Mouse (Mus musculus) retina, adult 2 months (tissue): ENCODE data around the gene Bmf.

Source experiments
- DNase-seq: peaks from one replicate; pipeline ENCODE4 v3.0.0-alpha.2; 2012; ENCODE audit warnings: low read depth, low spot score

Bmf gene

DNA sequence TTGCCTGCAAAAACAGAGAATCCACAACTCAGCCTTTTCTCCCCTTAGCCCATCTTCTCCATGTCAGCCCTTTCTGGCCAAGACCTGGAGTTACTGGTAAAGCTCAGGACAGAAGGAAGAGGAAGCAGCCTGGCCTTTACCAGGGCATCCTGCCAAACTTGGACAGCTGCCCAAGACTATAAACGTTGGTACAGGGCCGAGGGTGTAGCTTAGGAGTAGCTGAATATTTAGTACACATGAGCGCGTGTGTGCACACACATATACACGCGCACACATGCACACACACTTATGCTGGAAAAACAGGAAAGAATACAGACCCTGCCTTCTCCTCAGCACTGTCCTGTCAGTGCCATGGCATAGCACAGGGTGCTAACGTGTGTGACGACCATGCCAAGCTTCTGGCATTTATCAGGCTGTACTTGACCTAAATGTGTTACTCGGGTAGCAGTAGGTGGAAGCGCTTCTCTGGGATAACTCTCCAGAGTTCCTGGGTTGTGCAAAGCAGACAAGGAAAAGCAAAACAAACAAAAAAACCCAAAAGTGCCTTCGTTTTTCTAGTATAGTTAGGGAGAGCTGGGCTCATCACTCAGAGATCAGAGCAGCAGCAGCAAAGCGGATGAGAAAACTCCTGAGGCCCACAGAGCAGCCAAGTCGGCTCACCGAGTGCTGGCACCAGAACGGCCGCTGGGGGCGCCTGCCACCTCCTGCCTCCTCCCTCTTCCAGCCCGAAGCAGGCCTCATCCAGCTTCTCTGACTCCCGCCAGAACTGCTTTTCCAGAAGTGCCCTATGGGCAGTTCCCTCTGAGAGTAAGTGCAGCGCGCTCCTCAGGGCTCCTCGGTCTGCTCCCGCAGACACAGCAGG is 4.0 kb downstream of the Bmf start:
- DNase-seq, result no peak

DNA sequence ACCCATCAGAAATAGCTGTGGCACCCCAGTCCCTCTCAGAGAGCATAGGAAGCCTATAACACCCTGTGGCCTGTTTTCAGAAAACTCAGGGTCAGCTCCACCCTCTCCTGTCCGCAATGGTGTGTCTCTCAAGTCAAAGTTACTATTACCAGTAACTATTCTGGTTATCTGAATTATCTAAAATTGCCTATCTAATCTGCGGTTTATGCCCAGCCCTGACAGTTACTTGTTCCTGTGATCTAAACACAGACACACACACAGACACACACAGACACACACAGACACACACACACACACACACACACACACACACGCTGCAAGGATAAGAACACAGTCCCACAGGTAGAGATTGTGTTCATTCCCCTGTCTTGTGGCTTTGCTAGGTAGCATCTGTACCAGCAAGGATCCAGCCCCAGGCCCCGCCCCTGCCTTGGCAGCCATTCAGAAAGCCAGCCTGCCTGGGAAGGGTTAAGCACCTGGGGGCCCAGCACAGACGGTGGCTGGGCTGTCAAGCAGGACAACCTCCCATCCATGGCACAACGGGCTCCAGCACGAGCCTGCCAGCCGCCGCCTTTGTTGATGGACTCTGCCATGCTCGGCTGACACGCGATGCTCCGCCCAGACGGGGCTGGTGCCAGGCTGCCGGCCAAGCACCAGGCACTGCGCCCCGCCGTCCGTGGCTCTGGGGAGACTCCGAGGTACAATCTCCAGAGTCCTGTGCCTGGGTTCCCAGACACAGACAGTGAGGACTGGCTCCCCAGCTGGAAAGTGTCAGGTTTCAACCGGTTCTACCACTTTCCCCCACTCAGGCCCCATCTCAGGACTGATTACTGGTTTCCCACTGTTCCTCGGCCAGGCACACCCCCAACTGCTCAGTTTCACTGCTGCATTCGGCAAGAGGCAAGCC is 5.3 kb downstream of the Bmf start:
- no peak for DNase-seq

DNA sequence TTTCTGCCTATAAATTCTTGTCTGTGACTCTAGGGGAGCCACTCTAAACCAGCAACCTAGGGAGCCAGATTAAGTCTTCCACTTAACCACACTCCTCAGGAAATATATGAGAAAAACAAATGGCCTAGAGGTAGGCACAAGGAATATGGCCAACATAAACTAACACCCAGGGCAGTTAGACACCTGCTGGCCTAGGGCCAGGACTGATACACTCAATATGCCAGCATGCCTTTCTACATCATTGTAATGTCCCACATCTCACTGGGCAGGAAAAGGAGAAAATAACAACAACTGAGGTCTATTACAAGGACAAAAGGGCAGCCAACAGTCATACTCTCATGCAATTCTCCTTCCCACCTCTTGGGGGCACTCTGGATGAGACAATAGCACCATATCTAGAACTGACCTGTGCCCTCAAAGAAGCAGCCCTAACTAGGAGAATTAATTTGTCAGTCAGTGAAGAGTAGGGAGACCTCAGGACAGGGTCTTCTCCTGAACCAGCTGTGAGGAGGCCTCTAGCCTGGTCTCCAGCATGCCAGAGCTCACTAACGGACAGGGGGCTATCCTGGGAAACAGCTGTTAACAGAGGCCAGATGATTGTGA is 6.4 kb downstream of the Bmf start:
- no peak for DNase-seq

DNA sequence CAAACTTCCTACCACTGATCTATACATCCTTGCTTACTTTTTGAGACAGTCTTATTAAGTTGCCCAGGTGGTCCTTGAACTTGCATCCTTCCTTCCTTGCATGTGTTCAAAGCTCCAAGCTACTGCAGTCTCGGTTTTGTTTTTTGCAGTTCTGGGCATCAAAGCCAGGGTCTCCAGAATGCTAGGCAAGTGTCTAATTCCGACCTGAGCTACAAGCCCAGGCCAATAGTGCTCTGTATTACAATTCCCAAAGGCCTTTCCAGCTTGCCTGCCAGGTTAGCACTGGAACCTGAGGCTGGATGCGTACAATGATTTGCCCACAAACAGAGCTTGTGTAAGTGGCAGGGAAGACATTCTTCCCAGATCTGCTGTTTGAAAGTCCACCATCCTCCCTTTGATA is 7.8 kb downstream of the Bmf start:
- no peak for DNase-seq

DNA sequence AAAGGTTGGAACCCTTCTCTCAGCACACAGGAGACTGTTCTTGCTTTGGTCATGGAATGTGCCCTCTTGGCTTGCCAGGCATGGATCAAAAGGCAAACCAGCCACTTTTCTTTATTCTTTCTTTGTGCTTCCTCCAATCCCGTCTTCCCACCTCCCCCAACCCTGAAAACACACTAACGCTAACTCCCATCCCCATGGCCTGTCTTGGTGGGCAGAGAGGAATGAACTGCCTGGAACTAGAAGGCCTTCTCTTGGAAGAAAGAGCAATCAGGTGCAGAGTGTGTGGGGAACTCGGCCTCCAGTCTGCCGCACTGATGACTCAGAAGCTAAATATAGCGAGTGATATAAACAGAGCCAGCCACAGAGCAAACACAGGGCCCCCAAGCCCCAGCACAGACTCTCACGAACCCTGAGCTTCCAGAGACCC is 8.8 kb downstream of the Bmf start:
- no peak for DNase-seq

DNA sequence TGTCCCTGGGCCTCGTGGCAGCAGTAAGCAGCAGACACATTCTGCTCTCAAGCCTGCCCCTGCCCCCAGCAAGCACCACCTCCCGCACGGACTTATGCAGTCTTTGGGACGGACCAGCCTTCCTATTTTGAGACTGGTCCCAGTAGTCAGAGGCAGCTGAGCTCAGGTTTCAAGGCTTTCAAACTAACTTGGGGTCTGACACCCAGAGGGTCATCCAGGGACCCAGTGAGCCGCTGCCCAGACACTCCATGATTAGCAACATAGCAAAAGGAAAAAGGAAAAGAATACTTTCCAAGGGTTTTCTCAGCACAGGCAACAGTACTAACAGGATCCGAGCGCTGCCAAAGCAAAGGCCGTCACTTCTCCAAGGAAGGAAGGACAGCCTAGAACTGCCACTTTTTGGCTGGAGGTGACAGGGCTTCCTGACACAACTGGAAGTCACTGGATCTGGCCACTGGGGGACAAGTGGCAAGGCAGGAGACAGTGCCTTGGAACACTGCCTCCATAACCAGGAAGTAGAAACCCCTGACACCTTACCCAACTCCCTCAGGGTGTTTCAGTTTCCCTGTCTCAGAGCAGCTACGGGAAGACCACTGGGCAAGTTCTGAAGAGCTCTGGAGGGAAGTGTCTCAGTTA is 9.5 kb downstream of the Bmf start:
- DNase-seq, result no peak

DNA sequence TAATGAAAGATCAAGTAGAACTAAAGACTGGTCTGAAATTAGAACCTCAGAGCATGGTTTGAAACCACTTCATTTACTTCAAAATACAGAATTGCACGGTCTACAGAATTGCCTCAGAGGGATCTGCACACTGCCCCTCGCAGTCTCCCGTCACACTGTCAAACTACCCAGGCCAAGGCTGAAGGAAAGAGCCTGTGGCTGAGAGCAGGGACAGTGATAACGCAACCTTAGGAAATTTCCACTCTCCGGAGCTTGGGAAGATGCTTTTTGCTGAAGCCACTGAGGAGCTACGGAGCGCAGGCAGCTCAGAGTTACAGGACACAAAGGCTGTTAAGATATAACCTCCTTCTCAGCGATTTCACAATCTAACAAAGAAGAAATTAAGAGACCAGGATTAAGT is 10.4 kb downstream of the Bmf start:
- DNase-seq, result no peak

DNA sequence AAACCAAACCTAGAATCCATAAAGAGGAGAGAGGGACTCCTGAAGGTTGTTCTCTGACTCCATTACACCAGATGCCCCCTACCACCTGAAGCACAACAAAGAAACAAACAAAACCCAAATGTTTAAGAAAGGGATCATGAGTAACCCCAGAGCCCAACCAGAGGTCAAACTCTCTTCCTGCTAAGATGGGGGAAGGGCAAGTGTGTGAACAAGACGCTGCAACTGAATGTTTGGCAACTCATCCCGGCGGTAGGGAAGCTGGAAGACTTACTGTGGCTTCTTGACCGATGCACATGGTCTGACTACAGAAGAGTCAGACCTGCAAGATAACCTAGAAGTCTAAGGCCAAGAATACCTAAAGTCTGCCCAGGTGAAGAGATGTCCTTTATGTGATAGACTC is 12.3 kb downstream of the Bmf start:
- no peak for DNase-seq

DNA sequence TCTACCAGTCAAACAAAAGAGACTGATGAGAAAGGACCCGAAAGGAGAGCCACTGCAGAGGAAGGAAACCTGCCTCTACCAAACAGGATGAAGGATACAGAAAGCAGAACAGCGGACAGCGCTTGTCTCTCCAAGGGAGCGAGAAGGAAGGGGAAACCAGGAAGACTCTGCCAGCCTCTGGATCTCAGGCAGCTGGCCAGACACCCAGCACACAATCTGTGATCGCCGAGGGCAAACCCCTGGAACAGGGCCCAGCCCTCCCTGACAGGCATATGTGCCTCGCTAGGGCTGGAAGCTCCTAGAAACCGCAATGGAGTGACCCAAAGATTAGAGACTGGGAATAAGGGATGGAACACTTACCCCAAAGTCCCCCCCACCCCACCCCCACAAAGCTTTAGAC is 12.9 kb downstream of the Bmf start:
- no peak for DNase-seq

DNA sequence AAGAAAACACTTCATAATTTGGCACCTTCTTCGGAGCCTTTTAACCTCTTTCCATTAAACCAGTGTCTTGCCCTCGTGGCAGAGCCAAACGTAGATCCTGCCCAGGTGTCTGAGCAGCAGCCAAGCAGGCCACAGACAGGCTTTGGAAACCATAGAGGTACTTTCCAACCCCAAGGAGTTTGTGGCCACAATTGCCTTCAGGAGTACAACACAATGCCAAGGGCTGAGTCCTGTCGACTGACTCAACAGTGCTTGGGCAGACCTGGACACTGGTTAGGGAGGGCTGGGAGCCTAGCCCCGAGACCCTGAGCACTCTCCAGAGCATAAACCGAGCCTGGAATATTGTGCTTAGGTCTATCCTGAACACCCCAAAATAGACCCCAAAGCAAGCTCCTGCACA is 13.4 kb downstream of the Bmf start:
- no peak for DNase-seq

DNA sequence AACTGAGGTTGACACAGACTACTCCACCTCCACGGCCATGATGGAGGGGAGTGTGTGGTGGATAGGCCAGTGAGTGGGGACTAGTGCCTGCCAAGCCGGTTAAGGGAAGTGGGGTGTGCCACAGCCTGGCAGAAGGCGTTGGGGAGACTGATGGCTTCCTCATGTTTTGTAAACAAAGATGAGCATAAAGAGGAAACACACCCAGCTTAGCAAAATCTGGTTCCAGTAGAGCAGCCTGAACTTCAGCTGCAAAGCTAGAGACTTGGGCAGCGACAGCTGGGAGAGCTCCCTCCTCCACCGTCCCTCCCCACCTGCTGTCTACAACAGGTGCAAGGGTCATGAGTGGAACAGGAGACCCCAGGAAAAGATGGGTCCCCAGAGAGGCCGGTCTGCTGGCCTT is 15.5 kb downstream of the Bmf start:
- no peak for DNase-seq

DNA sequence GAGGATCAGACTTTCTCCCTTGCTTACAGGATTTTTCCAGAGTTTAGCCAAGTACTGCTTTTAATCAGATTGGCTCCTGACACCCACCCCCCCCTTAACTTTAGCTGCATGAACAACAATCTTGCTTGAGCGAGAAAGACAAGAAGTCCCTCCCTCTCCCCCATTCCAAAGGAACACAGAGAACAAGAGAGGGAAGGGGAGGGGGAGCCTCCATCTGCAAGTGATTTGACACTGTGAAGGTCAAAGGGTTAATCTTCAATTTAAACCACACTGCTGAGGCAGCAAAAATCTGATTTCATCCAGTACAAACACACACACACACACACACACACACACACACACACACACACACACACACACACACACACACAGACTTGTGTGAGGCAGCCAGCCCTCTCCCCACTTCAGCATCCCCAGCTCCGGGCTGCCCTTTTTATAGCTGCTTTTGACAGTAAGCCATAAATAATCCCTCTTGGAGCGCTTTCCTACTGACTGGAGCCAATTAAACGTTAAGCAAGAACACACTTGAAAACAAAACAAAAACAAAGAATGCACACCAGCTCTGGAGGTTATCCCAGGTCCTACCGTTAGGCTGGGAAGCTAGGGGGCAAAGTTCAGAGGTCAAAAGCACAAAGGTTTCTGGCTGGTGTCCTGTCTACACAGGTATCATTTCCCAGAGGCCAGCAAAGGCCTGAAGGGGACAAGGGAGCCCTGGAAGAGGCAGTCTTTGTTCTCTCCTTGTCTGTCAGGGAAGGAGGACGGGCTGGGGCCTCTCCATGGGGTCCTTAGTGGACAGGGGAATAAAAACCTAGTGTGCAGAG is 16.4 kb downstream of the Bmf start:
- DNase-seq, result no peak

DNA sequence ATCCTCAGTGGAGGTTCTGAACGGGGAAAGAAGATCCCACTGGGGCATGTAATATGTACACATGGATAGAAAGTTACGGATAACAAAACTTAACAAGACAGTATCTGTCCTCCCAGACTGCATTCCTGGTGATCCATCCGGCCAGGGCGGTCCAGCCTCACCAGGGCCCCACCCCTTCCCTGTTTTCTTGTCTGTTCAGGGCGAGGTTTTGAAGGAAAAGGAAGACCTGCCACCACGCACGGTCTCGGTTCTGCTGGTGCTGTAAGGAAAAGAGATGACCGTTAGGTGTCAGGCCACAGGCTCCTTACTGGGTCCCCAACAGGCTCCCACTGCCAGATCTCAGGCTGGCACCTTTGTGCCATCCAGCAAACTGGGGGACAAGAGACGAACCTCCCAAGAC is 17.1 kb downstream of the Bmf start:
- DNase-seq, result no peak

DNA sequence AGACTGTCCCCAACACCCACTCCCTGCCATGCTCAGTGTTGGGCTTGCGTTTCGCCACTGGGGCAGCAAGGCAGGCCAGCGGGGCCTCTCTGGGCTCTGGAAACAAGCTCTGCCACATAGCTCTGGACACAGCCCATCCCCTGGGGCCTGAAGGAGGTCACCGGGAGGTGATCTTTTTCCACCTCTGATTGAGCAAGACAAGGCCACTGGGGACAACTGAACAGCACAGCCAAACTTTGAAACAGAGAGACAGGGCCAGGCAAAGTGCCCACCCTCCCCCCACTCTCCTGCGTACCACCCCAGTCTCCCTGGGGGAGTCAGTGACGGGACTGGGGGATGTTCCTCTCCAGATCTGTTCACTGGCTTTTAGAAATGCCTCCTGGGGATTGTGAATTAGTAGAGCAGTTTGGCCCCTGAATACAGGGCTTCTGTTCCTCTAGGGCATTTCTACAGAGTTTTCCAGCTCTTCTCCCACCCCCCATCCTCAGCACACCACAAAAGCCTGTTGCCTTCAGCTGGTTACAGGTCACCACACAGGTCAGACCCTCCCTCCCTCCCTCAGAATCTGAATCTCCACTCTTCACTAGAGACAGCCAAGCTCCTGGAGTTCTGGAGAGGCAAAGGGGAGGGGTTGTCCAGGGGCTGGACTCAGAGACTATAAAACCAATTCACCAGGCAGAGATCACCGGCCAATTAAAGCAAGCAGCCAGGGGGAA is 19.9 kb downstream of the Bmf start:
- DNase-seq, result no peak

DNA sequence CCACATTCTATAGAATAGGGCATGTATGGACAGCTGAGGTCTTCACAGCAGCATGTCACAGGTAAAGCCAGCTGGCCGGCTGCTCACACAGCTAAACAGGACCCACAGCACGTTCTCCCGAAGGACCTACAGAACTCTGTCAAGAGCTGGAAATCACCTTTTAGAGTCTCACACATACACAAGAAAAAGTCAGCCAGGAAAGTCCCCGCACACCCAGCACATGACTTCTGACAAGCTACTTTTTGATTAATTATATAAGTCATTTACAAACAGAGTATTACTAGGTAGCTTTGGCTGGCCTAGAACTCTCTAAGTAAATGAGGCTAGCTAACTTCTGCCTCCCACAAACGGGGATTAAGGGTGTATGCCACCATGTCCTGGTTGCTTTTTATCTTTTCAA is 22.9 kb downstream of the Bmf start:
- no peak for DNase-seq

DNA sequence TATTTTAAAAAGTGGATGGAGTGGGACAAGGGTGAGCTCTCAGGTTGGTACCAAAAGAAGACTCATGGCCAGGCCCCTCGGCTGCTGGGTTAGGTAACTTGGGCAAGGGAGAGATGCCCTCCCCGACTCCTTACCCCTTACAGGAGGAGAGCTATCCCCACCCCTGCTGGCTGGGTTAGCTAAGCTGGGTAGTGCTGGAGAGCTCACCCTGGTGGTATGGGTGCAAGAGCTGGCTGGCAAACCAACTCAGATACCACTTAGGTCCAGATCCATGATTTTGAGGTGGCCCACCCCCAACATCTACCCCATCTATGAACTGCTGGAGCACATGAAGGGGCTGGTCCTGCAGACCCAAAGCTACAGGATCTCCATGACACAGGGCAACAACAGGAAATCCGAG is 24.7 kb downstream of the Bmf start:
- no peak for DNase-seq

DNA sequence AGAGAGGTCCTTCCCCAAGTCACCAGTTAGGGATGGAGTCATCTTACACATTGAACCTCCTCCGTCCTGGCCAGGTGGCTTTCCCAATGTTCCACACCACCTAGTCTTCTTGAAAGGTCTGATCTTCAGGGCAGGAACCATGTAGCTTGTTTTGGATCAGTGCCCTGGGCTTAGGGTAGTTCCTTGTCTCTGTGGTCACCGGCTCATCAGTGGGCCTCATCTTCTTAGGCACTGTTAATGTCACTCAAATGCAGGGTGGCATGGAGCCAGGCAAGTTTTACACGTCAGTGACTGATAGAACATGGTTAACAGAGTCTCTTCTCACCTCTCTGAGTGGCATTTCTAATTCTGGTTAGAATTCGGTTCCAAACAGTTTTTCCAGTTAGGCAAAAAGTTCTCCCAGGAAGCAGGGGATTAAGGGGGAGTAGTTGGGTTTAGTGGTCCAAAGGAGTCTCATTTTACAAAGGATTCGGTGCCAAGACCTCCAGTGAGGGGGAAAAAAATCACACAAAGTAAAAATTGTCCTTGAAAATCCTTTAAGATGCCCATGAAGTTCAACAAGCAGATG is 26.2 kb downstream of the Bmf start:
- DNase-seq, result no peak

DNA sequence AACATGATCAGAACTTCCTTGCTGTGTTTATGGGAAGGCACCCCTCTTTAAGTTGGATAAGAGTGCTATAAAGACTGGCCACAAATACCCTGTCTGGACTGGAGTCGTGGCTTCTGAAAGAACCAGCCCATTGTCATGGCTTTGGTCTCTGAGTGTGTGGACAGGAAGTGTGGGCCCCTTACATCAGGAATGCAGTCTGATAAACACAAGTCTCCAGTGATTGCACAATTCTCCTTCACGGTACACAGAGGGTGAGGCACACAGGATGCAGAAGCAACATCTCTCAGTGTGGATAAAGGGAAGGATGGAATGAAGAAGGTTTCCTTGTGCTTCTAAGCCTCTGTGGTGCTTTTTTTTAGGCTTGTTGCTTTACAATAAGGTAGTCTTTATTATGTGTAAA is 27.2 kb downstream of the Bmf start:
- no peak for DNase-seq

DNA sequence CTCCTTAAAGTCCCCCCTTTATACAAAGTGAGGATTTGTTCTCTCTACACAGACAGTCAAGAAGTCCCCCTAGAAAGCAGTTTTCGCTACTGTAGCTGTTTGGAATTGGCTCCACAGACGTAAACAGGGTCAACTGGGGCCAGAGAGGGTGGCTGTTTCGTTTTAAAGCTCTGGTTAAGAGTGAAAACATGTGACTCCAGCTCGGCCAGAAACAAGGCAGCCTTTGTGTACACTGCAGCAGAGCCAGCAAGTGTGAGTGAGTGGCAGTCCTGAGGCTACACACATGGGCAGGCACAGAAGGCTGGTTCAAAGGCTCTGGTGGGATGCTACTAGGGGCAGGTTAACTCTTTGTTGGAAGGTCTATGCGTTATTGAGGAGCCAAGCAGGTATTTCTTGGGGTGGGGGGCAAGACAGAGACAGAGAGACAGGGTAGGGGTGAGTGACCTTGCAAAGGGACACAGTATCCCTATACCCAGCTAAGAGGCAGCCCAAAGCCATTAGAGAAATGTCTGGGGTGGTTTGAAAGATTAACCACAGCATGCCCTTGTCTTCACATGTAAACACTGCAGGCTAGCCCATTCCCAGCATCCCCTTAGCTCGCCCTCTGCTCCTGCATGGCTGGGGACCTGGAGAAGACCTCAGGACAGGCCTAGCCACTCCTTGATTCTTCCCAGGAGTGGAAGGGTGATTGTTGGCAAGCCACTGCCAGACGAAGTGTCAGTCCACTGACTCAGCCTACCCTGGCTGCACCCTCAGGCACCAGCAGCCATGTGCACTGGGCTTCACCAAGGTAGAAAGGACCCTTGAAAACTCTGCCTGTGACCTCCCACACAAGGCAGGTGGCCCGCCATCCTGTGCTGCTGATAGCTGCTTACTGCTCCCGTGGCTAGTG is 29.2 kb downstream of the Bmf start:
- no peak for DNase-seq
